Mouse (Mus musculus) heart, embryonic 14.5 days (tissue): ENCODE data around the gene 2900011O08Rik. TPM values are rescaled to one million over a fixed set of nuclear protein-coding genes. Genes with fewer than 3 reads are reported as not detected.
"Not testable (repeated sequence)": the region's sequence is repeated elsewhere in the genome, so short reads cannot be mapped to it uniquely, and the experiment has no call there.

Source experiments
- ATAC-seq: fragments of 200-750 bp; cut with Nextera tagmentation; 2 replicates; pipeline ENCODE4 v1.8.0; 2017; ENCODE audit warnings: low read depth, moderate TSS enrichment; ENCODE audit not compliant: insufficient number of reproducible peaks, insufficient read depth, low FRiP score
- H3K27ac ChIP-seq, 2 experiments: fragments of 200-500 bp in 1 of 2; fragments of 300-500 bp in 1 of 2; sonication (generic) in 1 of 2; replicated peaks in 1 of 2; 2 replicates each; pipeline ENCODE4 v1.5.1; 2012 to 2014; ENCODE audit warnings: low read depth in 2 of 2, low read length in 2 of 2, control low read depth in 1 of 2, mild to moderate bottlenecking in 1 of 2, mixed read lengths in 1 of 2; ENCODE audit not compliant: control insufficient read depth in 1 of 2, insufficient read depth in 1 of 2
- H3K27me3 ChIP-seq: fragments of 300-500 bp; sonication (generic); 2 replicates; pipeline ENCODE4 v1.6.1; 2014; ENCODE audit warnings: mild to moderate bottlenecking, low read length, control low read depth; ENCODE audit not compliant: control insufficient read depth, insufficient read depth
- H3K36me3 ChIP-seq: fragments of 300-500 bp; sonication (generic); 2 replicates; pipeline ENCODE4 v1.6.1; 2014; ENCODE audit warnings: mild to moderate bottlenecking, control low read depth, low read length, mixed read lengths; ENCODE audit not compliant: control insufficient read depth, insufficient read depth
- H3K4me1 ChIP-seq, 2 experiments: fragments of 200-500 bp in 1 of 2; fragments of 300-500 bp in 1 of 2; sonication (generic) in 1 of 2; 2 replicates each; pipeline ENCODE4 v1.6.1; 2012 to 2014; ENCODE audit warnings: low read length in 2 of 2, control low read depth in 1 of 2, mixed read lengths in 1 of 2; ENCODE audit not compliant: control insufficient read depth in 2 of 2, insufficient read depth in 2 of 2
- H3K4me2 ChIP-seq: fragments of 300-500 bp; sonication (generic); 2 replicates; pipeline ENCODE4 v1.6.1; 2014; ENCODE audit warnings: mild to moderate bottlenecking, low read length
- H3K4me3 ChIP-seq, 2 experiments: fragments of 200-500 bp in 1 of 2; fragments of 300-500 bp in 1 of 2; sonication (generic) in 1 of 2; 2 replicates each; pipeline ENCODE4 v1.5.1; 2012 to 2014; ENCODE audit warnings: low read length in 2 of 2, mild to moderate bottlenecking in 2 of 2, control low read depth in 1 of 2, low read depth in 1 of 2, moderate library complexity in 1 of 2; ENCODE audit not compliant: control insufficient read depth in 1 of 2, insufficient read depth in 1 of 2
- H3K9ac ChIP-seq: fragments of 300-500 bp; sonication (generic); 2 replicates; pipeline ENCODE4 v1.6.1; 2014; ENCODE audit warnings: mild to moderate bottlenecking, low read length
- H3K9me3 ChIP-seq: fragments of 300-500 bp; sonication (generic); 2 replicates; pipeline ENCODE4 v1.6.1; 2016; ENCODE audit warnings: low read length, control low read depth; ENCODE audit not compliant: control insufficient read depth
- WGBS: fragments of 180-500 bp; shearing (Covaris S2); extraction: QIAGEN DNeasy Blood & Tissue Kit; methylation state at CpG from one replicate; pipeline ENCODE4 v1.1.7; 2014; 5-methylcytosine and 5-hydroxymethylcytosine counted together
- polyA plus RNA-seq: library from polyadenylated mRNA; unstranded; fragments of >200 nt; fragmentation: Nextera tagmentation; extraction: Ambion mirVana; gene quantifications from 2 replicates; pipeline ENCODE4 v1.2.1, GENCODE M21; 2014

2900011O08Rik gene
- polyA plus RNA-seq, 1 experiment from 2014 or later = 0.88 TPM

- no peaks in the 10 kb centered on the region for H3K9me3 ChIP-seq
- WGBS = 73% methylated on average over 3 of the region's 3 CpGs
Measured at GRCm38 (mm10) chr16:13951245-13951644, 35.2 kb upstream of the 2900011O08Rik start.

GRCm38 (mm10) chr16:13962053-13962452 lies 24.4 kb upstream of the 2900011O08Rik start:
- WGBS = 16% methylated on average over 1 of the region's 1 CpGs
- no peak for ATAC-seq

More at GRCm38 (mm10) chr16:13951245-13951644, 35.2 kb upstream of the 2900011O08Rik start:
- H3K9ac ChIP-seq = no peak overlapping the region
- H3K4me3 ChIP-seq = no peak overlapping the region
- H3K4me2 ChIP-seq = no peak overlapping the region
- H3K27me3 ChIP-seq = no peaks in the 10 kb centered on the region
- no peak overlapping the region for H3K27ac ChIP-seq
- no peak for ATAC-seq
- no peaks in the 10 kb centered on the region for H3K4me1 ChIP-seq
- no peaks in the 10 kb centered on the region for H3K36me3 ChIP-seq

GRCm38 (mm10) chr16:13969096-13969495 lies 17.3 kb upstream of the 2900011O08Rik start:
- H3K9me3 ChIP-seq = no peaks in the 10 kb centered on the region
- H3K36me3 ChIP-seq = no peaks in the 10 kb centered on the region
- H3K4me3 ChIP-seq = no peak overlapping the region
- WGBS = 80% methylated on average over 1 of the region's 1 CpGs
- H3K27me3 ChIP-seq = no peaks in the 10 kb centered on the region
- no peak overlapping the region for H3K9ac ChIP-seq
- no peak for ATAC-seq
- no peak overlapping the region for H3K4me2 ChIP-seq
- no peak overlapping the region for H3K27ac ChIP-seq
- no peaks in the 10 kb centered on the region for H3K4me1 ChIP-seq

More at GRCm38 (mm10) chr16:13962053-13962452, 24.4 kb upstream of the 2900011O08Rik start:
- H3K27me3 ChIP-seq = no peaks in the 10 kb centered on the region
- H3K4me2 ChIP-seq = no peak overlapping the region
- H3K9ac ChIP-seq = no peak overlapping the region
- H3K27ac ChIP-seq = no peak overlapping the region
- H3K4me1 ChIP-seq = no peaks in the 10 kb centered on the region; a peak in 1 of 4 replicates
- no peaks in the 10 kb centered on the region for H3K36me3 ChIP-seq
- no peaks in the 10 kb centered on the region for H3K9me3 ChIP-seq
- H3K4me3 ChIP-seq = no peak overlapping the region

GRCm38 (mm10) chr16:13972051-13972450 lies 14.4 kb upstream of the 2900011O08Rik start:
- Histone ChIP-seq H3K27me3 (no peaks in the 10 kb centered on the region), H3K27ac (no peak overlapping the region), H3K36me3 (no peaks in the 10 kb centered on the region), H3K4me1 (no peaks in the 10 kb centered on the region), H3K9ac (no peak overlapping the region), H3K4me3 (no peak overlapping the region), H3K4me2 (no peak overlapping the region), H3K9me3 (no peaks in the 10 kb centered on the region)
- ATAC-seq = no peak
- 88% methylated on average over 8 of the region's 8 CpGs for WGBS

GRCm38 (mm10) chr16:13976358-13976896 lies 10.0 kb upstream of the 2900011O08Rik start:
- not testable (repeated sequence) for H3K36me3 ChIP-seq, H3K27ac ChIP-seq, H3K9me3 ChIP-seq, H3K4me1 ChIP-seq, ATAC-seq, H3K9ac ChIP-seq, H3K4me2 ChIP-seq, H3K4me3 ChIP-seq, H3K27me3 ChIP-seq
- 80% methylated on average over 4 of the region's 4 CpGs for WGBS

- not testable (repeated sequence) for H3K4me2 ChIP-seq
- WGBS = 48% methylated on average over 1 of the region's 1 CpGs
Measured at GRCm38 (mm10) chr16:13977026-13977425, 9.4 kb upstream of the 2900011O08Rik start.

GRCm38 (mm10) chr16:13981726-13982125 lies 4.7 kb upstream of the 2900011O08Rik start:
- not testable (repeated sequence) for H3K36me3 ChIP-seq, H3K4me3 ChIP-seq, H3K27me3 ChIP-seq, H3K9ac ChIP-seq, H3K9me3 ChIP-seq, H3K27ac ChIP-seq, H3K4me2 ChIP-seq, H3K4me1 ChIP-seq, ATAC-seq
- 69% methylated on average over 3 of the region's 3 CpGs for WGBS

More at GRCm38 (mm10) chr16:13977026-13977425, 9.4 kb upstream of the 2900011O08Rik start:
- not testable (repeated sequence) for ATAC-seq, H3K9me3 ChIP-seq, H3K9ac ChIP-seq, H3K36me3 ChIP-seq, H3K4me1 ChIP-seq, H3K27ac ChIP-seq, H3K27me3 ChIP-seq, H3K4me3 ChIP-seq

- no peak overlapping the region for H3K4me3 ChIP-seq
- no peaks in the 10 kb centered on the region for H3K9me3 ChIP-seq
- H3K4me2 ChIP-seq = no peak overlapping the region
- whole genome bisulfite sequencing = 88% methylated on average over 5 of the region's 5 CpGs
- no peak for ATAC-seq
- H3K9ac ChIP-seq = no peak overlapping the region
- 0 out of 2 replicates have a peak, but pooled peaks cover 4% of the 10 kb centered on the region for H3K27me3 ChIP-seq
- H3K36me3 ChIP-seq = no peaks in the 10 kb centered on the region
- peaks cover 2 to 3% of the 10 kb centered on the region in 2 experiments; a peak in 1 of 4 replicates for H3K4me1 ChIP-seq
- H3K27ac ChIP-seq = no peak overlapping the region
Measured at GRCm38 (mm10) chr16:13983161-13983560, 3.2 kb upstream of the 2900011O08Rik start.
